Mouse (Mus musculus): ENCODE measurements around the gene Mgst1. TPM values are rescaled to one million over a fixed set of nuclear protein-coding genes. Genes with fewer than 3 reads are reported as not detected.

Gene Mgst1
- 218 and 266 TPM in 2 replicates for polyA plus RNA-seq (2015; fragmentation: Nextera tagmentation; extraction: Ambion mirVana)

DNA sequence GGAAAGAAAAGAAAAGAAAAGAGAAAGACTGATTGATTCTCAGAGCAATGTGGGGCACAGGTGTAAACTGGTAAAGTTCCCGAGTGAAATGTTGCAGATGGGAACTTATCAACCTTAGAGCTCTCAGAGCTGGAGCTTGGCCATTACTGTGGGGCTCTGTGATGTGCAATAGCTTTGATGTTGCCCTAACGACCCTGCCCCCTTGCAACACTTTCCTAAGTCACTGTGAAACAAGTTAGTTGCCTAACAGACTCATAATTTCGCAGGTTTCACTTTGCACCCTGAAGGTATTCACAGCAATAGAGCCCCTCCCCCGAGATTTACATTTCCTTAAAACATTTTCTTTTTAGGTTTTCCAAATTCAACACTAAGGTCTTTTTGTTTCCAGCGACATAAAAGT, at the start of gene Mgst1:
Gene Mgst1, plus strand, starts transcription at position 387 of the 400 bp plus-strand sequence.

Other genes with a start within 250 kb of the Mgst1 start
- 0.10 TPM in 1 of 2 replicates, not detected in the other for gene Slc15a5, start 60.4 kb upstream of the Mgst1 start, polyA plus RNA-seq (2015; fragmentation: Nextera tagmentation; extraction: Ambion mirVana)

Data from urinary bladder, postnatal 0 days (tissue).